Mouse (Mus musculus) cerebellum, postnatal 36 days (tissue): ENCODE data around the gene Dip2c.

Experiments used
- DNase-seq, 2 experiments: peaks; one replicate each; pipeline ENCODE4 v3.0.0; 2021 to 2022; ENCODE audit warnings: mixed read lengths in 2 of 2

Gene Dip2c

GRCm38 (mm10) chr13:9276322-9276855, at the start of gene Dip2c:
Dip2c (plus strand) TSS chr13:9276528.
- peak; percentile 86 to 92 for DNase-seq

GRCm38 (mm10) chr13:9227078-9227477, 49.2 kb upstream of the Dip2c start:
- no peak for DNase-seq

DNA sequence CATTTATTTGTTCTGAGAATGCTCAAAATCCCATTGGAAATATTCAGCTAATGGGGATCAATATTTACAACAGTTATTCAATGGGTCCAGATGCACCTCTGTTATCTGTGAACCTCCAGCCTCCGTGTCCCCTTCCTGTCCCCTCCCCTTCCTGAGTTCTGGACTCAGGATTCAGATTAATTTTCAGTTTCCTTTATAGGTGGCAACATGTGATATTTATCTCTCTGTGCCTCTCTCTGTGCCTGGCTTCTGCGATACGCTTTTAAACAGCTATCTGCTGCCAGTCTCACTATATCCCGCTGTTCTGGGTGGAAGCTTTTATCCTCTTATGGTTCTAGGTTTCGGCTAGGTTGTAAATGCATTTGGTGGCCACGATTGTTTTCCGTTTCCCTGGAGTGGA, 38.8 kb upstream of the Dip2c start:
- DNase-seq: no peak

GRCm38 (mm10) chr13:9239127-9239526, 37.2 kb upstream of the Dip2c start:
- peak in 1 of 2 experiments; percentile 5 for DNase-seq

GRCm38 (mm10) chr13:9239631-9240236, 36.6 kb upstream of the Dip2c start:
- DNase-seq: no peak

DNA sequence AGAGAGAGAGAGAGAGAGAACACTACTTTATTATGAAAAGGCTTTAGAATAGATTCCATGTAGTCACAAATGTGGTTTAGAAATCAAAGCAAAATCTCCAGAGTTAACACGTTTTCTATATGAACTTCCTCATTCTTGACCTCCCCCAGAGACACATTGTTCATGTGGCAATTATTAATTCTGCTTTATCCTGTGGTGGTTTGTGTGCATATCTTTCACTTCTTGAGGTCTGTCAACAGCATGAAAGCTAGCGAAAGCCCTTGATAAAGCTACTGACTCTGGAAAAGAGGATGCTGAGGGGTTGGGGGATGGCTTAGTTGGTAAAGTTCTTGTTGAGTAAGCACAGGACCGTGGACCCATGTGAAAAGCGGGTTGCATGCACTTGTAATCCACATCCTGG, 14.6 kb upstream of the Dip2c start:
- no peak for DNase-seq

- DNase-seq: no peak
Observed at GRCm38 (mm10) chr13:9265516-9265915, 10.8 kb upstream of the Dip2c start.

GRCm38 (mm10) chr13:9276856-9277620, 710 bp downstream of the Dip2c start:
- peak in 1 of 2 experiments; percentile 62 for DNase-seq

GRCm38 (mm10) chr13:9277621-9277960, 1.3 kb downstream of the Dip2c start:
- DNase-seq: peak; percentile 23 to 38

DNA sequence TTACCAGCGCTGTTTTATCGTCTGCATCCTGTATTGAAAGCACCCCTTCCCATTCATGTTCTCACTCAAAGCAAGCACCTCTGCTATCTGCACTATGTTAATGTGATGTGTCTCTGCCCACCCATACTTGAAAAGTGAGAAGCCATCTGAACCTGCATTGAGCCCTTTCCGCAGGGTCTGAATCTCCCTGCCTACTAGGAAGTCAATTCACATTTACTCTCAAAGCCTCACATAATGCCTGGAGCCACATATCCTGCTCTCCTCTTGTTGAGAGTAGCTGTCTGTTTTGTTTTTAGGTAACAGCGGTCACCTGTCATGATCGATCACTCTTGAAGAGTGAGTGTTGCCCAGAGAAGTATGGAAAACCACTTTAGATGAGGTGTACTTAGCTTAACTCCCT, 2.3 kb downstream of the Dip2c start:
- DNase-seq: no peak

DNA sequence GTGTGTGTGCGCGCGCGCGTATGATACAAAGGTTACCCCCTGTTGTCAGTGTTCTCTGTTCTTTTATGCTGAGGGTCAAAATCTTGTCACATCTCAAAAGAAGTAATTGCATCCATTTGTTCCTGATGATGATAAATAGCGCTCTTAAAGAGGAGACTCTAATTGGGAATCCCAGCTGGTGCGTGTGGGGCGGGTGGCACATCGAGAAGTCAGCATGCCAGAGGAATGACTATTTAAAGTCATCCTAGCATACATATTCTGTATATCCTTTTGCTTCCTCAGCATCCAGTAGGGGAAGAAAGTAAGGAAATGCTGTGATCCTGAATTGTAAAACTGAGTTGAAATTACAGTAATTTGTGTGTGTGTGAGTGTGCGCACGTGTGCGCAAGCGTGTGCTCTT, 6.7 kb downstream of the Dip2c start:
- DNase-seq: no peak

DNA sequence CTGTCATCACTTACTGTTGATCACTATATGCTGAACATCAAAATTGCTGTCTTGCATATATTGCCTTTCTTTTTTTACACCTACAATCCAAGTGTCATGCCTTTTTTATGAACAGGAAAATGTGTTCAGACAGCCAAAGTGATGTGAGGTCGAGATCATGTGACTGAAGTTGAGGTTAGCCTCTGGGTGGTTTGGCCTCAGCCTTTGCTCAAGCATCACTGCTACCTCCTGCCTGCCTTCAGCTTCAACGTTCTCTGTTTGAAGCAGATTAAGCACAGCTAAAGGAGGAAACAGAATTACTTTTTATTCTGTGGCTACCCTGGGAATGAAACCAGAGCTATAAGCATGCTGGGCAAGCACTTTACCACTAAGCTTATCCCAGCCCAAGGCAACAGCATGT, 13.6 kb downstream of the Dip2c start:
- no peak for DNase-seq

GRCm38 (mm10) chr13:9296285-9296684, 20.0 kb downstream of the Dip2c start:
- no peak for DNase-seq

GRCm38 (mm10) chr13:9297266-9297665, 20.9 kb downstream of the Dip2c start:
- no peak for DNase-seq

DNA sequence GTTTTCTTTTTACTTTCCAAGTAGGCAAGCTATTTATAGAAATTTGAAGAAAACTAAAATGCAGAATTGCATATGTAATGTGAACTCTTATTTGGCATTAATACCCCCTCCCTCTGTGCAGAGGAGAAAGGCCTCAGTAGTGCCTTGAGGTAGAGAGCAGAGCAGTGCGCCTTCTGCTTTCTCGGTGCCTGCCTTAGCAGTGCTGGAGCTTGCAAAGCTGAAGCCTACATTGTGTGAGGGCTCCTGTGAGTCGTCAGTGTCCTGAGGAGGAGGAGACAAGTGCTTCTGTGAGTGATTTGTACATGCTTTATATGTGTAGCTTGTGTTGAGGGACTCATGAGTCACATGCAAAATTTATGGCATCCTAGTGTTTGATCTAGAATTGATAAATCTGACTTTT, 21.4 kb downstream of the Dip2c start:
- no peak for DNase-seq

- DNase-seq: no peak
Observed at GRCm38 (mm10) chr13:9299657-9300056, 23.3 kb downstream of the Dip2c start.

GRCm38 (mm10) chr13:9308863-9309262, 32.5 kb downstream of the Dip2c start:
- DNase-seq: no peak

DNA sequence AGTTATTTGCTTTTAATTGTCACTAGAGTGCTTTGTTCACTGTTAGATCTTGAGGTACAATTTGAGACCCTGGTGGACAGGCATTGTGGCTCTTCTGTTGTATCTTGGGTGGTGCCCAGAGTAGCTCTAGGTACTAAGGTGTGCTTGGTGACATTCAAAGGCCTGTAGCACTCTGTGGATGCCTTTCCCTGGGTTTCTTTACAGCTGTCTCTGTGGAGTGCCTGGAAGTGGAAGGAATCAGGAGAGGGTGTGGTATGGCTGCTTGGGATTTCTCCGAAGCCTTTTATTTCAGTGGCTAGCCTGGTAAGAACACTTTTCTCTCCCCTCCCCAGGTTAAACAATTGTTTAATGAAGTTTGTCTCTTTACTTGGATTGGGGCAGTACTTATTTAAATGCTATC, 34.5 kb downstream of the Dip2c start:
- no peak for DNase-seq

GRCm38 (mm10) chr13:9312916-9313315, 36.6 kb downstream of the Dip2c start:
- DNase-seq: no peak

DNA sequence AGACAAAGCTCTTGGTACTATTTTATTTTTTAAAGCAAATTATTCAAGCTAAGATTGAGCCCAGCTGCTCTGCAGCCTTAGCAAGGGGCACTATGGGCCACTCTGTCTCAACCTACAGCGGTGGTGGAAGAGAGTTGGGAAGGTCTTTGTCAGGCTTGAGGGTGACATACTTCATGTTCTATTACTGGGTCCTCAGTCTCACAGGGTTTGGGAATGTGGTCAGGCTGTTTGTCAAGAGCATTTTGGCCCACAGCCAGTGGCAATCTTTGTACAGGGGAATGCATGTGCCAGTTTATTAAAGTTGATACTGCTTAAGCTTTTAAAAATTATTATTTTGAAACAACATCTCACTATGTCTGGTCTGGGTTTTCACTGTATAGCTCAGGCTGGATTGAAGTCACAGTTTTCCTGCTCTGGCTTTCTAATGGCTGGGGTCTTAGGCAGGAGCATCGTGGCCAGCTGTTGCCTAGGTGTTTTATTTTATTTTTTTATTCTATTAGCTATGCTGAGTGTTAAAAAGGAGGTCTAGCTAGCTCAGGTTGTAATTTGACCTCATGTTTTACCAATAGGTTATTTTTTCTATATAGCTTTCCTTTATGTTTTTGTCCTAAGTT, 37.9 kb downstream of the Dip2c start:
- DNase-seq: peak; percentile 23 to 33

DNA sequence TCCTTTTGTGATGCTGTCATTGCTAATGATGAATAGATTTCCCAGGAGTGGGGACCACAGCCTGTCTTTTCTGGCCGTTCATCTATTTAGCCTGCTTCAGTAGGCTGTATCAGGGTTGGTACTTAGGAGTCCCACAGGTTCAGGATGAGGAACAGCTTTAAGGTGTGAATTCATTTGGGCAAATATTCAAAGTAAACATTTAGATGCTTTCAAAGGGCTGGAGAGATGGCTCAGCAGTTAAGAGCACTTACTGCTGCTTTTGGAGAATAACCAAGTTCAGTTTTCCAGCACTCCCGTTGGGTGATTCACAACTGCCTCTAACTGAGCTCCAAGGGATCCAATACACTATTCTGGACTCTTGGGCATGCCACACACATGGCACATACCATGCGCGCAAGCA, 38.4 kb downstream of the Dip2c start:
- DNase-seq: no peak

- DNase-seq: no peak
Observed at GRCm38 (mm10) chr13:9319745-9320144, 43.4 kb downstream of the Dip2c start.

- DNase-seq: no peak
Observed at GRCm38 (mm10) chr13:9325262-9325661, 48.9 kb downstream of the Dip2c start.

DNA sequence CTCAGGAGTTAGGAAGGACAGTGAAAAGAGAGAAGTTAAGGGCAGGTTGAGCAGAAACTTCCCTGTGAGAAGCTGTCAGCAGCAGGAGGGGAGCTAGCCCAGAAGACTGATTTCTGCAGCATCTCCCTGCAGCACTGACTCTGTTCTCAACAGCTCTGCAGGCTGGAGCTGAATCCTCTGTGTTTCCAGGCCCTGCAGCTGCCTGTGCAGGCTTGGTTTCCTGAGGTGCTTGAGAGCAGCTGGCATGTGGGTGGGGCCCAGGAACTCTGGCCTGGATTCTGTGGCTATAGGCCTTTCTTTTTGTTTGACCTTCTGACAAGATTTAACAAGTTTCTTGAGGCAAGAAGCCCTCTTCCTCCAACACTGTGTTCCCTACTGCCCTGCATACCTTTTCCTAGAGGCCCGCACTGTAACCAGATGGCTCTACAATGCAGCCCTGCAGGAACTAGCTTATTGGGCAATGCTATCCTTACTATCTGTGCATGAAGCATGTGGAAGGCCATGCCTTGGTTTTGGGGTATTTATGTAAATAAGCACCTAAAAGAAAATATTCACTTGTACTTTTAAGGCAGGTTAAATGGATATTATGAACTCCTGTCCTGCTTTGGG, 53.1 kb downstream of the Dip2c start:
- no peak for DNase-seq
